Mouse (Mus musculus) midbrain, embryonic 12.5 days (tissue): ENCODE data around the gene Gm42715. TPM values are rescaled to one million over a fixed set of nuclear protein-coding genes. Genes with fewer than 3 reads are reported as not detected.

Source experiments
- ATAC-seq: fragments of 200-750 bp; cut with Nextera tagmentation; 2 replicates; pipeline ENCODE4 v1.8.0; 2017; ENCODE audit warnings: low read depth, moderate TSS enrichment, moderate library complexity; ENCODE audit not compliant: low FRiP score
- H3K27ac ChIP-seq: fragments of 300-500 bp; sonication (generic); replicated peaks from 2 replicates; pipeline ENCODE4 v1.5.1; 2016; ENCODE audit warnings: mild to moderate bottlenecking
- H3K27me3 ChIP-seq: fragments of 300-500 bp; sonication (generic); 2 replicates; pipeline ENCODE4 v1.6.1; 2016; ENCODE audit warnings: mild to moderate bottlenecking
- H3K36me3 ChIP-seq: fragments of 300-500 bp; sonication (generic); 2 replicates; pipeline ENCODE4 v1.6.1; 2016
- H3K4me1 ChIP-seq: fragments of 300-500 bp; sonication (generic); 2 replicates; pipeline ENCODE4 v1.6.1; 2016
- H3K4me2 ChIP-seq: fragments of 300-500 bp; sonication (generic); replicated peaks from 2 replicates; pipeline ENCODE4 v1.6.1; 2016; ENCODE audit warnings: mild to moderate bottlenecking, moderate library complexity
- H3K4me3 ChIP-seq: fragments of 300-500 bp; sonication (generic); 2 replicates; pipeline ENCODE4 v1.5.1; 2016; ENCODE audit warnings: mild to moderate bottlenecking
- H3K9ac ChIP-seq: fragments of 300-500 bp; sonication (generic); replicated peaks from 2 replicates; pipeline ENCODE4 v1.6.1; 2016; ENCODE audit warnings: mild to moderate bottlenecking, moderate library complexity
- H3K9me3 ChIP-seq: fragments of 300-500 bp; sonication (generic); 2 replicates; pipeline ENCODE4 v1.6.1; 2016; ENCODE audit warnings: mild to moderate bottlenecking
- WGBS: fragments of 180-500 bp; shearing (Covaris S2); methylation state at CpG from one replicate; pipeline ENCODE4 v1.1.7; 2016; 5-methylcytosine and 5-hydroxymethylcytosine counted together
- polyA plus RNA-seq: library from polyadenylated mRNA; unstranded; fragments of >200 nt; fragmentation: Nextera tagmentation; extraction: Ambion mirVana; gene quantifications from 2 replicates; pipeline ENCODE4 v1.2.1, GENCODE M21; 2016

Gene Gm42715
- polyA plus RNA-seq, result 19.4 and 20.1 TPM in 2 replicates

GRCm38 (mm10) chr7:127519284-127519683, at the start of gene Gm42715:
Gene Gm42715 (plus strand): TSS chr7:127519584.
- Histone ChIP-seq H3K4me1 (no peaks in the 10 kb centered on the region), H3K9ac (no peak within 1 kb of the TSS), H3K4me2 (no peak within 1 kb of the TSS), H3K27ac (no peak within 1 kb of the TSS), H3K4me3 (no peak within 1 kb of the TSS), H3K27me3 (no peaks in the 10 kb centered on the region), H3K36me3 (peaks cover 88% of the 10 kb centered on the region), H3K9me3 (no peaks in the 10 kb centered on the region)
- WGBS, result 97% methylated on average over 3 of the region's 3 CpGs
- ATAC-seq, result no peak

GRCm38 (mm10) chr7:127470011-127470715, 49.2 kb upstream of the Gm42715 start:
- WGBS, result 8% methylated on average over 9 of the region's 10 CpGs
- Histone ChIP-seq H3K27me3 (no peaks in the 10 kb centered on the region), H3K36me3 (peaks cover 47% of the 10 kb centered on the region), H3K27ac (peak overlapping the region; percentile 98), H3K4me2 (peak overlapping the region; percentile 91), H3K4me1 (peaks cover 17% of the 10 kb centered on the region), H3K9me3 (no peaks in the 10 kb centered on the region), H3K4me3 (peak overlapping the region; percentile 70), H3K9ac (peak overlapping the region; percentile 84)
- ATAC-seq, result peak; percentile 14; the same call in 1 of the 2 replicates

- H3K9ac ChIP-seq, result peak overlapping the region; percentile 84
- H3K27ac ChIP-seq, result peak overlapping the region; percentile 98
- H3K36me3 ChIP-seq, result peaks cover 47% of the 10 kb centered on the region
- peaks cover 17% of the 10 kb centered on the region for H3K4me1 ChIP-seq
- H3K9me3 ChIP-seq, result no peaks in the 10 kb centered on the region
- peak; percentile 91 for ATAC-seq
- peak overlapping the region; percentile 70 for H3K4me3 ChIP-seq
- H3K27me3 ChIP-seq, result no peaks in the 10 kb centered on the region
- under 1% methylated on average over 46 of the region's 46 CpGs for WGBS
- H3K4me2 ChIP-seq, result peak overlapping the region; percentile 91
Observed at GRCm38 (mm10) chr7:127470743-127471645, 48.4 kb upstream of the Gm42715 start.

GRCm38 (mm10) chr7:127471646-127472010, 47.8 kb upstream of the Gm42715 start:
- Histone ChIP-seq H3K27ac (peak overlapping the region; percentile 98), H3K27me3 (no peaks in the 10 kb centered on the region), H3K9me3 (no peaks in the 10 kb centered on the region), H3K36me3 (peaks cover 51% of the 10 kb centered on the region), H3K4me3 (peak overlapping the region; percentile 70), H3K4me1 (peaks cover 17% of the 10 kb centered on the region), H3K9ac (peak overlapping the region; percentile 84), H3K4me2 (peak overlapping the region; percentile 91)
- WGBS, result 0% methylated on average over 17 of the region's 25 CpGs
- peak; percentile 51 for ATAC-seq

- H3K4me2 ChIP-seq, result peak overlapping the region; percentile 91
- ATAC-seq, result no peak
- peak overlapping the region; percentile 84 for H3K9ac ChIP-seq
Observed at GRCm38 (mm10) chr7:127472060-127472459, 47.3 kb upstream of the Gm42715 start.

GRCm38 (mm10) chr7:127473705-127474104, 45.7 kb upstream of the Gm42715 start:
- Histone ChIP-seq H3K4me1 (peaks cover 27% of the 10 kb centered on the region), H3K4me3 (no peak overlapping the region), H3K4me2 (no peak overlapping the region), H3K27ac (no peak overlapping the region), H3K9me3 (no peaks in the 10 kb centered on the region), H3K9ac (no peak overlapping the region), H3K36me3 (peaks cover 39% of the 10 kb centered on the region), H3K27me3 (no peaks in the 10 kb centered on the region)
- ATAC-seq, result no peak
- WGBS, result 72% methylated on average over 5 of the region's 5 CpGs

More at GRCm38 (mm10) chr7:127472060-127472459, 47.3 kb upstream of the Gm42715 start:
- no peaks in the 10 kb centered on the region for H3K27me3 ChIP-seq
- no peaks in the 10 kb centered on the region for H3K9me3 ChIP-seq
- H3K4me1 ChIP-seq, result peaks cover 21% of the 10 kb centered on the region
- H3K36me3 ChIP-seq, result peaks cover 51% of the 10 kb centered on the region
- 0% methylated on average over 7 of the region's 7 CpGs for WGBS
- H3K27ac ChIP-seq, result peak overlapping the region; percentile 98
- H3K4me3 ChIP-seq, result peak overlapping the region; percentile 70

GRCm38 (mm10) chr7:127474378-127475070, 44.9 kb upstream of the Gm42715 start:
- Histone ChIP-seq H3K4me2 (no peak overlapping the region), H3K27me3 (no peaks in the 10 kb centered on the region), H3K9me3 (no peaks in the 10 kb centered on the region), H3K27ac (no peak overlapping the region), H3K36me3 (peaks cover 39% of the 10 kb centered on the region), H3K9ac (no peak overlapping the region), H3K4me3 (no peak overlapping the region), H3K4me1 (peaks cover 26% of the 10 kb centered on the region)
- 80% methylated on average over 6 of the region's 6 CpGs for WGBS
- no peak for ATAC-seq

GRCm38 (mm10) chr7:127475186-127475740, 44.1 kb upstream of the Gm42715 start:
- Histone ChIP-seq H3K4me3 (no peak overlapping the region), H3K9me3 (no peaks in the 10 kb centered on the region), H3K4me1 (peaks cover 29% of the 10 kb centered on the region), H3K27ac (no peak overlapping the region), H3K9ac (no peak overlapping the region), H3K36me3 (peaks cover 39% of the 10 kb centered on the region), H3K27me3 (no peaks in the 10 kb centered on the region), H3K4me2 (no peak overlapping the region)
- no peak for ATAC-seq
- 95% methylated on average over 11 of the region's 11 CpGs for WGBS

- no peak overlapping the region for H3K27ac ChIP-seq
- no peak for ATAC-seq
- H3K36me3 ChIP-seq, result peaks cover 47% of the 10 kb centered on the region
- H3K4me2 ChIP-seq, result no peak overlapping the region
- no peaks in the 10 kb centered on the region for H3K27me3 ChIP-seq
- H3K9me3 ChIP-seq, result no peaks in the 10 kb centered on the region
- 98% methylated on average over 11 of the region's 11 CpGs for whole genome bisulfite sequencing
- no peak overlapping the region for H3K4me3 ChIP-seq
- peaks cover 38% of the 10 kb centered on the region for H3K4me1 ChIP-seq
- H3K9ac ChIP-seq, result no peak overlapping the region
Observed at GRCm38 (mm10) chr7:127476336-127476735, 43.0 kb upstream of the Gm42715 start.

GRCm38 (mm10) chr7:127476855-127477254, 42.5 kb upstream of the Gm42715 start:
- peak overlapping the region; percentile 99 for H3K4me2 ChIP-seq
- H3K27me3 ChIP-seq, result no peaks in the 10 kb centered on the region
- peaks cover 52% of the 10 kb centered on the region for H3K36me3 ChIP-seq
- 81% methylated on average over 4 of the region's 4 CpGs for WGBS
- H3K9ac ChIP-seq, result 0 out of 2 replicates have a peak overlapping the region, but pooled peaks have one; percentile 46
- ATAC-seq, result no peak
- H3K4me1 ChIP-seq, result peaks cover 37% of the 10 kb centered on the region
- 0 out of 2 replicates have a peak overlapping the region, but pooled peaks have one; percentile 97 for H3K27ac ChIP-seq
- H3K9me3 ChIP-seq, result no peaks in the 10 kb centered on the region
- H3K4me3 ChIP-seq, result peak overlapping the region; percentile 92
